Mouse (Mus musculus) liver, embryonic 14.5 days (tissue): ENCODE measurements around the gene Spata46. TPM values are rescaled to one million over a fixed set of nuclear protein-coding genes. Genes with fewer than 3 reads are reported as not detected.

Experiments
- ATAC-seq: fragments of 200-750 bp; cut with Nextera tagmentation; 2 replicates; pipeline ENCODE4 v1.8.0; 2017; ENCODE audit warnings: moderate number of reproducible peaks, mild to moderate bottlenecking, moderate library complexity; ENCODE audit not compliant: insufficient read depth
- DNase-seq, 3 experiments: peaks; one replicate each; pipeline ENCODE4 v3.0.0-alpha.2; 2012 to 2013; ENCODE audit warnings: low read depth in 3 of 3, low spot score in 3 of 3
- H3K27ac ChIP-seq: fragments of 300-500 bp; sonication (generic); 2 replicates; pipeline ENCODE4 v1.5.1; 2014; ENCODE audit warnings: moderate library complexity, mild to moderate bottlenecking, control low read depth, inconsistent platforms
- H3K27me3 ChIP-seq: fragments of 300-500 bp; sonication (generic); 2 replicates; pipeline ENCODE4 v1.6.1; 2014; ENCODE audit warnings: mild to moderate bottlenecking, low read length, moderate library complexity; ENCODE audit not compliant: control insufficient read depth, insufficient read depth
- H3K36me3 ChIP-seq: fragments of 300-500 bp; sonication (generic); replicated peaks from 2 replicates; pipeline ENCODE4 v1.6.1; 2014; ENCODE audit warnings: low read depth; ENCODE audit not compliant: control insufficient read depth, insufficient read depth
- H3K4me1 ChIP-seq, 2 experiments: fragments of 200-500 bp in 1 of 2; fragments of 300-500 bp in 1 of 2; sonication (generic) in 1 of 2; replicated peaks; 2 replicates each; pipeline ENCODE4 v1.6.1; 2012 to 2014; ENCODE audit warnings: antibody characterized with exemption in 1 of 2, inconsistent platforms in 1 of 2, low read length in 1 of 2; ENCODE audit not compliant: control insufficient read depth in 2 of 2, insufficient read depth in 2 of 2
- H3K4me2 ChIP-seq: fragments of 300-500 bp; sonication (generic); 2 replicates; pipeline ENCODE4 v1.6.1; 2014; ENCODE audit warnings: low read depth, mild to moderate bottlenecking, control low read depth, moderate library complexity
- H3K4me3 ChIP-seq, 2 experiments: fragments of 200-500 bp in 1 of 2; fragments of 300-500 bp in 1 of 2; sonication (generic) in 1 of 2; 2 replicates each; pipeline ENCODE4 v1.5.1; 2012 to 2014; ENCODE audit warnings: low read depth in 2 of 2, low read length in 2 of 2, mild to moderate bottlenecking in 2 of 2, control low read depth in 1 of 2, inconsistent platforms in 1 of 2, moderate library complexity in 1 of 2; ENCODE audit not compliant: insufficient read depth in 1 of 2
- H3K9ac ChIP-seq: fragments of 300-500 bp; sonication (generic); replicated peaks from 2 replicates; pipeline ENCODE4 v1.6.1; 2014; ENCODE audit warnings: mild to moderate bottlenecking, control low read depth, moderate library complexity
- H3K9me3 ChIP-seq: fragments of 300-500 bp; sonication (generic); 2 replicates; pipeline ENCODE4 v1.6.1; 2016; ENCODE audit warnings: low read length, mixed read lengths; ENCODE audit not compliant: control insufficient read depth
- CTCF ChIP-seq: IDR thresholded peaks from 2 replicates; pipeline ENCODE4 v1.5.1; 2016; ENCODE audit warnings: antibody characterized with exemption, low read depth, control low read depth
- EP300 ChIP-seq: IDR thresholded peaks from 2 replicates; pipeline ENCODE4 v1.6.1; 2016; ENCODE audit warnings: antibody characterized with exemption, low read depth
- WGBS: fragments of 180-500 bp; shearing (Covaris S2); extraction: QIAGEN DNeasy Blood & Tissue Kit; methylation state at CpG from one replicate; pipeline ENCODE4 v1.1.7; 2014; ENCODE audit not compliant: insufficient replicate concordance; 5-methylcytosine and 5-hydroxymethylcytosine counted together
- polyA plus RNA-seq, 2 experiments: library from polyadenylated mRNA; depleted of rRNA in 1 of 2; stranded (reverse) in 1 of 2; unstranded in 1 of 2; fragments of >200 nt; fragmentation: Nextera tagmentation in 1 of 2; extraction: Ambion mirVana in 1 of 2; gene quantifications; 2 replicates each; pipeline versions ENCODE4 v1.2.1 to v1.2.3; 2012 to 2014

The Spata46 gene
- polyA plus RNA-seq, 2 experiments, result 0.27 TPM; not detected in 1

GRCm38 (mm10) chr1:170282415-170283129 is 26.0 kb upstream of the Spata46 start:
- Histone ChIP-seq H3K4me3 (no peak overlapping the region), H3K27me3 (no peaks in the 10 kb centered on the region), H3K9ac (no peak overlapping the region), H3K4me2 (no peak overlapping the region), H3K36me3 (no peaks in the 10 kb centered on the region), H3K4me1 (no peaks in the 10 kb centered on the region), H3K27ac (no peak overlapping the region), H3K9me3 (no peaks in the 10 kb centered on the region)
- peak in 2 of 3 experiments; percentile 7 to 27 for DNase-seq
- no peak for ATAC-seq
- 19% methylated on average over 4 of the region's 4 CpGs for WGBS
- TF ChIP-seq CTCF (no peak), EP300 (no peak)

GRCm38 (mm10) chr1:170292239-170292951 is 16.2 kb upstream of the Spata46 start:
- no peak overlapping the region for H3K27ac ChIP-seq
- 43% methylated on average over 9 of the region's 9 CpGs for WGBS
- H3K4me1 ChIP-seq, result peaks cover 0 to 2% of the 10 kb centered on the region in 2 experiments; a peak in 1 of 4 replicates
- ATAC-seq (no peak), DNase-seq (no peak)
- H3K36me3 ChIP-seq, result no peaks in the 10 kb centered on the region
- no peak overlapping the region for H3K4me2 ChIP-seq
- no peaks in the 10 kb centered on the region for H3K27me3 ChIP-seq
- no peak for TF ChIP-seq EP300
- TF ChIP-seq CTCF, result peak; percentile 47
- H3K9me3 ChIP-seq, result no peaks in the 10 kb centered on the region
- no peak overlapping the region for H3K9ac ChIP-seq
- H3K4me3 ChIP-seq, result no peak overlapping the region

GRCm38 (mm10) chr1:170293257-170293656 is 15.3 kb upstream of the Spata46 start:
- TF ChIP-seq CTCF (no peak), EP300 (no peak)
- H3K4me3 ChIP-seq, result no peak overlapping the region
- H3K4me1 ChIP-seq, result peaks cover 0 to 2% of the 10 kb centered on the region in 2 experiments; a peak in 1 of 4 replicates
- no peaks in the 10 kb centered on the region for H3K27me3 ChIP-seq
- H3K36me3 ChIP-seq, result no peaks in the 10 kb centered on the region
- DNase-seq (no peak), ATAC-seq (no peak)
- no peak overlapping the region for H3K27ac ChIP-seq
- no peak overlapping the region for H3K4me2 ChIP-seq
- no peaks in the 10 kb centered on the region for H3K9me3 ChIP-seq
- 60% methylated on average over 5 of the region's 5 CpGs for WGBS
- no peak overlapping the region for H3K9ac ChIP-seq

GRCm38 (mm10) chr1:170294786-170295570 is 13.6 kb upstream of the Spata46 start:
- H3K9ac ChIP-seq, result no peak overlapping the region
- no peak for TF ChIP-seq EP300
- no peak for TF ChIP-seq CTCF
- no peak overlapping the region for H3K4me3 ChIP-seq
- H3K4me2 ChIP-seq, result no peak overlapping the region
- no peaks in the 10 kb centered on the region for H3K36me3 ChIP-seq
- DNase-seq, result no peak
- H3K4me1 ChIP-seq, result peaks cover 0 to 2% of the 10 kb centered on the region in 2 experiments; a peak in 1 of 4 replicates
- ATAC-seq, result no peak
- H3K27ac ChIP-seq, result no peak overlapping the region
- no peaks in the 10 kb centered on the region for H3K9me3 ChIP-seq
- 71% methylated on average over 15 of the region's 15 CpGs for WGBS
- H3K27me3 ChIP-seq, result no peaks in the 10 kb centered on the region

GRCm38 (mm10) chr1:170299496-170299895 is 9.1 kb upstream of the Spata46 start:
- TF ChIP-seq EP300 (no peak), CTCF (no peak)
- H3K4me2 ChIP-seq, result no peak overlapping the region

More at GRCm38 (mm10) chr1:170299496-170299895, 9.1 kb upstream of the Spata46 start:
- no peak for ATAC-seq
- H3K9ac ChIP-seq, result no peak overlapping the region
- no peak overlapping the region for H3K4me3 ChIP-seq
- no peak for DNase-seq
- no peaks in the 10 kb centered on the region for H3K36me3 ChIP-seq
- H3K27ac ChIP-seq, result no peak overlapping the region
- no peaks in the 10 kb centered on the region for H3K9me3 ChIP-seq
- 45% methylated on average over 4 of the region's 4 CpGs for WGBS
- no peaks in the 10 kb centered on the region for H3K27me3 ChIP-seq
- peaks cover 0 to 2% of the 10 kb centered on the region in 2 experiments; a peak in 1 of 4 replicates for H3K4me1 ChIP-seq
